Mouse (Mus musculus) liver, postnatal 0 days (tissue): ENCODE results near the gene Henmt1.

Experiments
- CTCF ChIP-seq: sonication (generic); IDR thresholded peaks from 2 replicates; pipeline ENCODE4 v1.5.1; 2016; ENCODE audit warnings: antibody characterized with exemption, low read depth
- EP300 ChIP-seq: IDR thresholded peaks from 2 replicates; pipeline ENCODE4 v1.6.1; 2016; ENCODE audit warnings: antibody characterized with exemption, low read depth, mild to moderate bottlenecking

GRCm38 (mm10) chr3:108997284-108997683 is 57.6 kb downstream of the Henmt1 start:
- TF ChIP-seq CTCF (no peak), EP300 (peak; percentile 17; the same call in 1 of the 2 replicates)
